Mouse (Mus musculus): ENCODE measurements around the gene Gh.

DNA sequence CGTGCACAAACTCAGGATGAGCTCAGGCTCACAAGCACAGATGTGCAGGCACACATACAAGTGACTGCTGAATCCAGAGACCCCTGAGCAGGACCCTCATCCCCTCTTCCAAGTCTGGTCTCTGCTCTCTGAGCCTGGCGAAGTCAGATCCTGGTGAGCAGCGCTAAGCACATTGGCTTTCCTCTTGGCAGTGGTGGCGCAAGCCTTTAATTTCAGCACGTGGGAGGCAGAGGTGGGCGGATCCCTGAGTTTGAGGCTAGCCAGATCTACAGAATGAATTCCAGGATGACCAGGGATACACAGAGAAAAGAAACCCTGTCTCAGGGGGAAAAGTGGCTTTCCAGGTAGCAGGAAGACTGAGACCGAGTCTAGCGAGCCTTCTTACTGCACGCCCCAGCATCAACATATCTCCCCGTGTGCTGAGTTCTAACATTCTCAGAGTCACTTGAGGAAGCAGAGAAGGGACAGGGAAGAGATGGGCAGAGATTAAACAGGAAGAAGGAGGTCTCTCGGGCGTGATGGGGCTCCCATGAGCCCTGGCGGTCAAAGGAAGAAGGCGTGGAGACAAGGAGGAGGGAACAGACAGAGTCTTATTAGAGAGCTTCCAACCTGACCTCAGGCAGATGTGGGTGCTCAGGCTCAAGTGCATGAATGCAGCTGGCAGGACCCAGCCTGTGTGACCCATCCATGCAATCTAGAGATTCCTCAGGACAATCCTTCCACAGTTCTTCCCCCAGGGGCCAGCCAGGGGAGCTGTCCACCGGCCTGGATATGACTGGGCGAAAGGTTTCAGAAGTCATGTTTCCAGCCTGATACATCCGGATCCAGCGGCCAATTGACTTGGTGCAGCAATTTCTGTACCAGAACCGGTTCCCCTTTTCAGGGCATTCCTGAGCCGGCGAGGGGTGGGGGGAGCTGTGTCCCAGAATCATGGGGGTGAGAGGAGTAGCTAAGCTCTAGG is 17.0 kb upstream of the Gh start:
- TF ChIP-seq CEBPB (IDR thresholded peaks at IDR 0.05; ENCODE audit: insufficient read depth, poor library complexity, severe bottlenecking) (no peak), POLR2A (IDR thresholded peaks at IDR 0.05; ENCODE audit: insufficient read length, low read depth) (no peak)
